Comparison of ENCODE assay signal across 8 mouse cellular contexts in genomic region chr4:129984421-129985061, GRCm38 (mm10). TPM values are rescaled to one million over a fixed set of nuclear protein-coding genes. Genes with fewer than 3 reads are reported as not detected.
DNase-seq lines count a peak whose midpoint lies in the region; ATAC-seq and TF ChIP-seq lines count a peak whose summit lies in the region.

Adgrb2 (plus strand) TSS chr4:129984870.

- no peak for DNase-seq in frontal cortex, postnatal 25 days (ENCODE audit: low spot score in 2 of 2)
- no peak for DNase-seq in ES-E14 (ENCODE audit: low read depth, low spot score)
- DNase-seq in embryo, embryonic 9.5 days (ENCODE audit: extremely low spot score), result peak; percentile 46
- no peak for DNase-seq in hindbrain, embryonic 14.5 days (ENCODE audit: low spot score)
- DNase-seq in limb, embryonic 11.5 days (ENCODE audit: low spot score), result peak; percentile 49
- peak; percentile 37 for DNase-seq in neural tube, embryonic 10.5 days (ENCODE audit: extremely low spot score, low spot score)

- H3K9ac ChIP-seq in ES-E14 (ENCODE audit: insufficient read depth, low read depth, low read length, poor library complexity, severe bottlenecking), result peak within 1 kb of the TSS; percentile 68
- peak within 1 kb of the TSS; percentile 87 for H3K9ac ChIP-seq in hindbrain, embryonic 14.5 days
- H3K9ac ChIP-seq in limb, embryonic 11.5 days (ENCODE audit: low read length), result peak within 1 kb of the TSS; percentile 69

- H3K9me3 ChIP-seq in ES-E14 (ENCODE audit: control insufficient read depth, insufficient read depth, low read depth, low read length), result no peaks in the 10 kb centered on the region
- no peaks in the 10 kb centered on the region for H3K9me3 ChIP-seq in hindbrain, embryonic 14.5 days (ENCODE audit: control insufficient read depth, low read length)
- no peaks in the 10 kb centered on the region for H3K9me3 ChIP-seq in limb, embryonic 11.5 days (ENCODE audit: control insufficient read depth, low read length)

- no peak within 1 kb of the TSS for H3K27ac ChIP-seq in ES-E14 (ENCODE audit: insufficient read depth, low read depth, low read length, poor library complexity, severe bottlenecking)
- H3K27ac ChIP-seq in hindbrain, embryonic 14.5 days, result peak within 1 kb of the TSS; percentile 80
- no peak within 1 kb of the TSS for H3K27ac ChIP-seq in limb, embryonic 11.5 days (replicated peaks; ENCODE audit: low read depth, low read length)

- H3K4me2 ChIP-seq in hindbrain, embryonic 14.5 days (replicated peaks), result peak within 1 kb of the TSS; percentile 75
- H3K4me2 ChIP-seq in limb, embryonic 11.5 days (ENCODE audit: low read depth, severe bottlenecking), result peak within 1 kb of the TSS; percentile 97

- H3K36me3 ChIP-seq in ES-E14 (ENCODE audit: control insufficient read depth, insufficient read depth, low read length, poor library complexity, severe bottlenecking), result no peaks in the 10 kb centered on the region
- H3K36me3 ChIP-seq in hindbrain, embryonic 14.5 days (replicated peaks; ENCODE audit: control insufficient read depth, insufficient read depth), result no peaks in the 10 kb centered on the region
- no peaks in the 10 kb centered on the region for H3K36me3 ChIP-seq in limb, embryonic 11.5 days (ENCODE audit: control insufficient read depth, insufficient read depth, low read length)

- H3K4me3 ChIP-seq in ES-E14 (ENCODE audit: insufficient read depth in 1 of 2, low read depth in 1 of 2, low read length in 2 of 2, poor library complexity in 1 of 2, severe bottlenecking in 1 of 2), result peak within 1 kb of the TSS; percentile 75 to 82
- H3K4me3 ChIP-seq in hindbrain, embryonic 14.5 days (replicated peaks; ENCODE audit: low read length), result peak within 1 kb of the TSS; percentile 82
- H3K4me3 ChIP-seq in limb, embryonic 11.5 days (ENCODE audit: low read depth, low read length), result peak within 1 kb of the TSS; percentile 52

- peaks cover 7% of the 10 kb centered on the region; the same call in 1 of the 2 replicates for H3K27me3 ChIP-seq in hindbrain, embryonic 14.5 days (ENCODE audit: control insufficient read depth, insufficient read depth, low read length)
- peaks cover 72% of the 10 kb centered on the region for H3K27me3 ChIP-seq in limb, embryonic 11.5 days (ENCODE audit: control insufficient read depth, insufficient read depth, low read length)

- peak; percentile 21; the same call in 1 of the 2 replicates for ATAC-seq in frontal cortex, adult (ENCODE audit: low TSS enrichment)
- peak; percentile 31 for ATAC-seq in hindbrain, embryonic 14.5 days (ENCODE audit: low FRiP score)
- ATAC-seq in limb, embryonic 11.5 days (ENCODE audit: insufficient number of reproducible peaks, low FRiP score, low TSS enrichment, low read depth), result peak; percentile 23; the same call in 1 of the 2 replicates
- no peak for ATAC-seq in activated CD4-positive, CD25-positive, alpha-beta regulatory T cell, adult 4 months

- H3K4me1 ChIP-seq in ES-E14 (ENCODE audit: control insufficient read depth in 2 of 2, insufficient read depth in 2 of 2, low read length in 2 of 2, poor library complexity in 1 of 2), result peaks cover 6 to 39% of the 10 kb centered on the region in 2 experiments
- peaks cover 60% of the 10 kb centered on the region for H3K4me1 ChIP-seq in hindbrain, embryonic 14.5 days (replicated peaks; ENCODE audit: control insufficient read depth, insufficient read depth, low read length)
- H3K4me1 ChIP-seq in limb, embryonic 11.5 days (ENCODE audit: control insufficient read depth, insufficient read depth, low read length), result peaks cover 21% of the 10 kb centered on the region

- in situ Hi-C loops in ES-E14 (cut with MboI; ENCODE audit: low sequenced_read_pairs in 2 of 2, unreplicated experiment in 2 of 2), result no loop called here

- 1% methylated on average over 15 of the region's 77 CpGs for WGBS in hindbrain, embryonic 14.5 days
- WGBS in limb, embryonic 11.5 days, result 1% methylated on average over 10 of the region's 77 CpGs

TF ChIP-seq in ES-E14, 5 proteins besides CTCF, POLR2A, EP300 and RAD21:
- TF ChIP-seq CHD2 (IDR thresholded peaks at IDR 0.05; ENCODE audit: low read depth, low read length) (no peak), ZC3H11A (IDR thresholded peaks at IDR 0.05; ENCODE audit: borderline replicate concordance, low read depth, low read length) (no peak), HCFC1 (IDR thresholded peaks at IDR 0.05; ENCODE audit: borderline replicate concordance, insufficient read depth, low read length) (no peak), MAFK (IDR thresholded peaks at IDR 0.05; ENCODE audit: insufficient read depth, low read depth, low read length) (no peak), ZNF384 (IDR thresholded peaks at IDR 0.05; ENCODE audit: low read depth, low read length) (no peak)

RNA-seq across cellular contexts. Expression of gene Adgrb2, which starts in this region (rescaled TPM):
- 19.5 and 36.2 TPM in 2 replicates for total RNA-seq in ES-E14 (2012; rRNA removed)
- polyA plus RNA-seq in hindbrain, embryonic 14.5 days (2014; fragmentation: Nextera tagmentation; extraction: Ambion mirVana), result 16.9 and 19.0 TPM in 2 replicates
- 1.2 and 1.5 TPM in 2 replicates for polyA plus RNA-seq in limb, embryonic 11.5 days (2014; fragmentation: Nextera tagmentation; extraction: Ambion mirVana)
- polyA plus RNA-seq in activated CD4-positive, CD25-positive, alpha-beta regulatory T cell, adult 4 months (2017; shearing (Covaris generic)), result 1 to 10 TPM in 1 of 2 experiments, not detected in 1; 1.4 TPM

Comparison
In these comparisons a context has a peak if more than half of its experiments do, and no peak if none do; other contexts are left out.
1. DNase-seq: peak in embryo, embryonic 9.5 days (single experiment), limb, embryonic 11.5 days (single experiment) and neural tube, embryonic 10.5 days (single experiment); none in frontal cortex, postnatal 25 days (0 of 2), ES-E14 (single experiment) and hindbrain, embryonic 14.5 days (single experiment).
2. Peak in every context shown above with its lines, with median percentiles within 50 percentile points of each other: H3K4me3 ChIP-seq and H3K9ac ChIP-seq.